8 mouse cellular contexts compared by ENCODE assay signal in the genomic region with DNA sequence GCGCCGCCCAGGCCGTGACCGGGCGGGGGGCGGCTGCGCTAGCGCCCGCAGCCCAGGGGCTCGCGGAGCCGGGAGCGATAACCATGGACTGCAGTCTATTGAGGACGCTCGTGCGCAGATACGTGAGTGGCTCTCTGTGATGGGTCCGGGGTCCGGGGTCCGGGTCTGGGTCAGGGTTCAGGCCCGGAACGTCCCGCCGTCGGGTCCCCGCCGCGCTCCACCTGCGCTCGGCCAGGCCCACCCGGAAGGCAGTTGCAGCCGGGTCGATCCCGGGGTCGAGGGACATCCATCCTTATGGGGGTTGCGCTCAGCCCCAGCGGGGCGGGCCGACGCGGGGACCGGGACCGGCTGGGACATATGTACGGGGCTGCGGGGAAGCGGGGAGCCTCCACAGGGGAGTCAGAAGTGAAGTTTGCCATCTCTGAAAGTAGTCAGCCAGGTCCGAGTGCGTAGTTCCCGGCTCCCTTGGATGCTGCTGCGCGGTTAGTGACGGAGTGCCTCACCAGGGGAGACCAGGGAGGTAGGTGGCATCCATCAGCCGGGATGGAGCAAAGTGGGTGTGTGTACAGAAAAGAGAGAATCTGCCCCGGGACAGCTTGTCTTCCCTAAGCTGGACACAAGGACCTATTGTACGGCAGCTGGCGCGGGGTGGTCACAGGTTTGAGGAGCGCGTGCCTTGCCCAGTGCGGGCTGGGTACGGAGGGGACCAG. TPM values are rescaled to one million over a fixed set of nuclear protein-coding genes. Genes with fewer than 3 reads are reported as not detected.
DNase-seq lines count a peak whose midpoint lies in the region; ATAC-seq and TF ChIP-seq lines count a peak whose summit lies in the region.

No protein-coding gene starts in this region.

- peak overlapping the region; percentile 94 for H3K9ac ChIP-seq in forebrain, embryonic 16.5 days (replicated peaks; ENCODE audit: low read depth, low read length)
- peak overlapping the region; percentile 85 for H3K9ac ChIP-seq in intestine, postnatal 0 days (ENCODE audit: low read depth, low read length)
- H3K9ac ChIP-seq in liver, postnatal 0 days (replicated peaks): peak overlapping the region; percentile 66

- H3K27me3 ChIP-seq in forebrain, embryonic 16.5 days (replicated peaks; ENCODE audit: control insufficient read depth, insufficient read depth, low read length): no peaks in the 10 kb centered on the region
- H3K27me3 ChIP-seq in intestine, postnatal 0 days (replicated peaks; ENCODE audit: control insufficient read depth, insufficient read depth, low read length): no peaks in the 10 kb centered on the region
- peaks cover 41% of the 10 kb centered on the region for H3K27me3 ChIP-seq in liver, postnatal 0 days (ENCODE audit: insufficient read depth, low read length)

- WGBS in forebrain, embryonic 16.5 days: under 1% methylated on average over 52 of the region's 61 CpGs
- 3% methylated on average over 60 of the region's 61 CpGs for WGBS in intestine, postnatal 0 days
- WGBS in liver, postnatal 0 days (ENCODE audit: insufficient replicate concordance): 9% methylated on average over 50 of the region's 61 CpGs

- peaks cover 17% of the 10 kb centered on the region for H3K4me1 ChIP-seq in forebrain, embryonic 16.5 days (replicated peaks; ENCODE audit: control insufficient read depth, insufficient read depth, low read length)
- H3K4me1 ChIP-seq in intestine, postnatal 0 days (replicated peaks; ENCODE audit: control insufficient read depth, insufficient read depth, low read length): no peaks in the 10 kb centered on the region
- H3K4me1 ChIP-seq in liver, postnatal 0 days (ENCODE audit: insufficient read depth): peaks cover 6% of the 10 kb centered on the region; the same call in 1 of the 2 replicates

- peak; percentile 72 for ATAC-seq in forebrain, embryonic 16.5 days
- ATAC-seq in intestine, postnatal 0 days: peak; percentile 29; the same call in 1 of the 2 replicates
- peak; percentile 25 for ATAC-seq in liver, postnatal 0 days

- no peak for TF ChIP-seq EP300 in liver, postnatal 0 days (IDR thresholded peaks at IDR 0.05; ENCODE audit: low read depth)

- peak overlapping the region; percentile 94 for H3K4me2 ChIP-seq in forebrain, embryonic 16.5 days (ENCODE audit: low read length)
- H3K4me2 ChIP-seq in intestine, postnatal 0 days (replicated peaks; ENCODE audit: low read depth): peak overlapping the region; percentile 98
- peak overlapping the region; percentile 73 for H3K4me2 ChIP-seq in liver, postnatal 0 days (ENCODE audit: low read depth, low read length)

- no peak for TF ChIP-seq CTCF in intestine, postnatal 0 days (IDR thresholded peaks at IDR 0.05; ENCODE audit: low read depth)
- TF ChIP-seq CTCF in liver, postnatal 0 days (IDR thresholded peaks at IDR 0.05; ENCODE audit: low read depth): no peak

- peak overlapping the region; percentile 88 for H3K4me3 ChIP-seq in forebrain, embryonic 16.5 days (replicated peaks; ENCODE audit: low read length)
- H3K4me3 ChIP-seq in intestine, postnatal 0 days (ENCODE audit: low read depth, low read length): peak overlapping the region; percentile 82
- peak overlapping the region; percentile 52 for H3K4me3 ChIP-seq in liver, postnatal 0 days (ENCODE audit: low read depth, low read length)

- no peaks in the 10 kb centered on the region for H3K9me3 ChIP-seq in forebrain, embryonic 16.5 days (ENCODE audit: control insufficient read depth, low read length)
- no peaks in the 10 kb centered on the region for H3K9me3 ChIP-seq in intestine, postnatal 0 days (ENCODE audit: control insufficient read depth)
- H3K9me3 ChIP-seq in liver, postnatal 0 days (ENCODE audit: low read length): no peaks in the 10 kb centered on the region

- H3K36me3 ChIP-seq in forebrain, embryonic 16.5 days (ENCODE audit: control insufficient read depth, insufficient read depth): no peaks in the 10 kb centered on the region
- no peaks in the 10 kb centered on the region; the same call in 1 of the 2 replicates for H3K36me3 ChIP-seq in intestine, postnatal 0 days (ENCODE audit: control insufficient read depth, insufficient read depth)
- H3K36me3 ChIP-seq in liver, postnatal 0 days (replicated peaks; ENCODE audit: insufficient read depth, low read length): no peaks in the 10 kb centered on the region

- H3K27ac ChIP-seq in forebrain, embryonic 16.5 days (ENCODE audit: low read length): peak overlapping the region; percentile 67
- peak overlapping the region; percentile 83 for H3K27ac ChIP-seq in intestine, postnatal 0 days (ENCODE audit: low read depth, low read length)
- peak overlapping the region; percentile 53 for H3K27ac ChIP-seq in liver, postnatal 0 days (ENCODE audit: low read depth)

- peak; percentile 18 for DNase-seq in ovary, postnatal 14 days (ENCODE audit: low spot score)
- no peak for DNase-seq in ovary, adult 18-20 months (ENCODE audit: low spot score)
- peak; percentile 47 for DNase-seq in cerebellum, adult 11 months
- DNase-seq in liver, postnatal 0 days: peak; percentile 24
- DNase-seq in right cerebral cortex, postnatal 10 days (ENCODE audit: low spot score in 2 of 2): peak; percentile 38 to 48
- no peak for DNase-seq in spleen, postnatal 4 days (ENCODE audit: low spot score in 2 of 2)

RNA-seq across cellular contexts. Expression of a gene that starts 0.6 kb away (rescaled TPM):
- 13.6 and 16.5 TPM in 2 replicates for polyA plus RNA-seq in forebrain, embryonic 16.5 days (2015; fragmentation: Nextera tagmentation; extraction: Ambion mirVana)
- polyA plus RNA-seq in intestine, postnatal 0 days (2015; fragmentation: Nextera tagmentation; extraction: Ambion mirVana): 23.3 and 24.3 TPM in 2 replicates
- 0.90 and 1.1 TPM in 2 replicates for polyA plus RNA-seq in liver, postnatal 0 days (2015; fragmentation: Nextera tagmentation; extraction: Ambion mirVana)

Comparison
In these comparisons a context has a peak if more than half of its experiments do, and no peak if none do; other contexts are left out.
1. DNase-seq: peak in ovary, postnatal 14 days (single experiment), cerebellum, adult 11 months (single experiment), liver, postnatal 0 days (single experiment) and right cerebral cortex, postnatal 10 days (2 of 2); none in ovary, adult 18-20 months (single experiment) and spleen, postnatal 4 days (0 of 2).
2. Peak in every context shown above with its lines, with median percentiles within 50 percentile points of each other: ATAC-seq, H3K27ac ChIP-seq, H3K4me2 ChIP-seq, H3K4me3 ChIP-seq and H3K9ac ChIP-seq.